Comparison of ENCODE assay signal across 15 mouse cellular contexts in genomic region chr11:60474534-60474933, GRCm38 (mm10).
"Had no signal": no experiment of that assay in that cellular context is flagged by ENCODE, and none has a peak within 500 bp of the region (broad histone marks: within the 10 kb centered on the region; RNA-seq: fewer than 3 reads in every experiment).

No protein-coding gene starts in this region.

- H3K27me3 ChIP-seq: limb, embryonic 15.5 days; midbrain, embryonic 15.5 days; neural tube, embryonic 13.5 days; stomach, embryonic 15.5 days had no signal

- H3K9ac ChIP-seq: limb, embryonic 15.5 days; liver, embryonic 13.5 days; midbrain, embryonic 15.5 days; neural tube, embryonic 13.5 days; stomach, embryonic 15.5 days had no signal

- H3K4me3 ChIP-seq: limb, embryonic 15.5 days; liver, embryonic 13.5 days; midbrain, embryonic 10.5 days; midbrain, embryonic 15.5 days; neural tube, embryonic 13.5 days; stomach, embryonic 15.5 days had no signal

- H3K9me3 ChIP-seq: limb, embryonic 15.5 days; liver, embryonic 13.5 days; midbrain, embryonic 10.5 days; midbrain, embryonic 15.5 days; neural tube, embryonic 13.5 days; stomach, embryonic 15.5 days had no signal

- H3K4me2 ChIP-seq: limb, embryonic 15.5 days; liver, embryonic 13.5 days; midbrain, embryonic 15.5 days; neural tube, embryonic 13.5 days; stomach, embryonic 15.5 days had no signal

- H3K27ac ChIP-seq: limb, embryonic 15.5 days; liver, embryonic 13.5 days; midbrain, embryonic 10.5 days; midbrain, embryonic 15.5 days; neural tube, embryonic 13.5 days; stomach, embryonic 15.5 days had no signal

- DNase-seq: kidney, adult 9 months; kidney, postnatal 14 days; layer of hippocampus, postnatal 36 days; liver, embryonic 13.5 days; lung, adult 18-20 months; lung, postnatal 10 days; lung, postnatal 4 days; right cerebral cortex, postnatal 14 days; thymus, postnatal 4 days had no signal

- H3K36me3 ChIP-seq: stomach, embryonic 15.5 days had no signal

- ATAC-seq: intestine, embryonic 16.5 days; midbrain, embryonic 15.5 days had no signal

- H3K4me1 ChIP-seq: midbrain, embryonic 15.5 days; neural tube, embryonic 13.5 days had no signal
